Mouse (Mus musculus): ENCODE data around the gene 4930503E14Rik. TPM values are rescaled to one million over a fixed set of nuclear protein-coding genes. Genes with fewer than 3 reads are reported as not detected.
"Not testable (repeated sequence)": the region's sequence is repeated elsewhere in the genome, so short reads cannot be mapped to it uniquely, and the experiment has no call there.

The 4930503E14Rik gene
- not detected for total RNA-seq (2021)

GRCm38 (mm10) chr14:44213154-44213553 lies at the start of gene 4930503E14Rik:
TSS of gene 4930503E14Rik (minus strand) at chr14:44213254.
- DNase-seq: not testable (repeated sequence)

- DNase-seq: no peak
Observed at GRCm38 (mm10) chr14:44248039-44248438, 35.0 kb upstream of the 4930503E14Rik start.

- DNase-seq: not testable (repeated sequence)
Observed at GRCm38 (mm10) chr14:44197361-44197760, 15.7 kb downstream of the 4930503E14Rik start, which contains the start of gene Gm8212. TSS of gene Gm8212 (plus strand) at chr14:44197661.

GRCm38 (mm10) chr14:44123551-44123950 lies 89.5 kb downstream of the 4930503E14Rik start, which contains the start of gene Gm3327:
TSS of gene Gm3327 (plus strand) at chr14:44123851.
- DNase-seq: not testable (repeated sequence)

Other genes starting within 250 kb of the 4930503E14Rik start
- not detected for gene Ang6, start 211.0 kb downstream of the 4930503E14Rik start, total RNA-seq (2021)
- under 1 TPM in 1 of 2 experiments, not detected in 1; 0.67 TPM for gene Ear2, start 110.6 kb downstream of the 4930503E14Rik start, total RNA-seq (2021)
- gene Gm3327, start 89.4 kb downstream of the 4930503E14Rik start, total RNA-seq (2021): not detected
- gene Gm8212, start 15.6 kb downstream of the 4930503E14Rik start, total RNA-seq (2021): not detected
- not detected for gene Gm8220, start 72.3 kb upstream of the 4930503E14Rik start, total RNA-seq (2021)
- not detected for gene Gm5930, start 125.3 kb upstream of the 4930503E14Rik start, total RNA-seq (2021)
- not detected for gene Gm8229, start 152.1 kb upstream of the 4930503E14Rik start, total RNA-seq (2021)
- not detected for gene Gm3371, start 197.4 kb upstream of the 4930503E14Rik start, total RNA-seq (2021)
- gene Gm8232, start 220.4 kb upstream of the 4930503E14Rik start, total RNA-seq (2021): not detected

Data from heart, postnatal 4 days (tissue).